Mouse (Mus musculus): ENCODE measurements around the gene Gimap9.

Gene Gimap9

DNA sequence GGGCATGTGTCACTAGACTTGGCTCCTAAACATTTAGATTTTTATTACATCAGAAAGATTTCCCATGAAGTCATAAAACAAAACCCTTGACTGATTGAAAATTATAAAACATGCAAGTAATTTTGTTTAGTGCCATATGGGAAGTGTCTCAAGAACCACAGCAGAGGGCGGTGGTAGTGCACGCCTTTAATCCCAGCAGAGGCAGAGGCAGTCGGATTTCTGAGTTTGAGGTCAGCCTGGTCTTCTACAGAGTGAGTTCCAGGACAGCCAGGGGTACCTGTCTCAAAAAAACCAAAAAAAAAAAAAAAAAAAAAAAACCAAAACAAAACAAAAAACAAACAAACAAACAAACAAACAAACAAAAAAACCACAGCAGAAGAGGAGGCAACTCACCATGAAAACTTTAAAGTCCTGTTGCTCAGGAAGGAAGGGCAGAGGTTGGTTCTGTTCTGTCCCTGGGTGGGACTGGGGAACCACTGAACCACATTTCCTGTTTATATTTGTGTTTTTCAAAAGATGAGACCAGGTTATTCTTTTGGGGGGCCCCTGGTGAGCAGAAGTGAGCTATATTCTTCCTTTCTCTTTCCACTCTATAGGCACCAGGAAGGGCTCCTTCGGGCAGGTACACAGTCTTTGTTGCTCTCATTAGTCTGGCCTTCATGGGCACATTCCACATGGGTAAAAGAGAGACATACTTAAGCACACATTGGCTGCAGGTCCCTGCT lies 21.1 kb downstream of the Gimap9 start:
- peak; percentile 85 for DNase-seq

DNA sequence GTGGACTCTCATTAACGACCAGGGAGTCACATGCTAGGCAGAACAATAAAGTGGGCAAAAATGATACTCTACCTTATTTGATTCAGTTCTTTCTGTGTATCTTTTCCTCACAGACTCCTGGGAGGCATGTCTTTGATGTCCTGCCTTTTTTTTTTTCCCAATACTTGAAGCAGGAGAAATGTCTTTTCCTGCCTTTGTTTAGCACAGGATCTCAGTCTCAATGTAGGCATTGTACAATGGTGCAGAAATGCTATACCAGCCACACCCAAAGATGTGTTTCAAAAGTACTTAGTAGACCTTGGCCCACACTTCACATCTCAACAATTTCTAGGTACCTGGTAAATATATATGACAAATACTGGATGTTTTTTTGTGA lies 21.6 kb downstream of the Gimap9 start:
- DNase-seq: peak; percentile 89

DNA sequence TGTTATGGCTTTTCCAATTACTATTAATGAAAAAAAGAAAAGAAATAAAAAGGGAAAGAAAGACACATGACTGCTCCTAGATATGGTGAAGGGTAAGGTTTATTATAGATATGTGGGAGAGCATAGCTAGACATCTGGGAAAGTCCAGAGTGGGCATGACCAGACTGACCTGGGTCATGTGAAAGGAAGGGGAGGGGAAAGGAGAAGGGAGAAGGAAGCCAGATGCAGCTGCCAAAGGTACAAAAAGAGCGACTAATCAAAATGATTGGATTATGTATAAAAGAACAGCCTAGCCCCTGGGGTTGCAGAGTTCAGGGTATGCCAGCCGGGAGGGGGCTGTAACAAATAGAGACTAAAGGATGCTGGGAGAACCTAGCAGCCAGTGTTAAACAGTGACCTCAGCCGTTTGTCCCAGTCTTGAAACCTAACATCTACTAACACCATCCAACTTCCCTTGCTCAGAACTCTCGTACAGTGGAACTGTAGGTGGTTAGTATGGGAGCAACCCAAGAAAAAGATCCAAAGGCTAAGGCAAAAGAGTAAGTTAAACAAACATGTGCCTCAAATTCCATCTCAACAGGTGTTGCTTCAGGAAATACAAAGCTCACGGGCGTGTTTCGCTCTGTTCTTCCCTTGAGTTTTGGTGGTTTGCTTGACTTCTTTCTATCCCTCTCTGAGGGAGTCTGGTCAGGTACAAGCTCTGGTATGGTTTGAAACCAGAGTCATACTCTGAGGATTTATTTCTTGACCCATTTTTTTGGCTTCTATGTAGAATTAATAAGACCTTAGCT lies 22.3 kb downstream of the Gimap9 start:
- peak; percentile 86 for DNase-seq

DNA sequence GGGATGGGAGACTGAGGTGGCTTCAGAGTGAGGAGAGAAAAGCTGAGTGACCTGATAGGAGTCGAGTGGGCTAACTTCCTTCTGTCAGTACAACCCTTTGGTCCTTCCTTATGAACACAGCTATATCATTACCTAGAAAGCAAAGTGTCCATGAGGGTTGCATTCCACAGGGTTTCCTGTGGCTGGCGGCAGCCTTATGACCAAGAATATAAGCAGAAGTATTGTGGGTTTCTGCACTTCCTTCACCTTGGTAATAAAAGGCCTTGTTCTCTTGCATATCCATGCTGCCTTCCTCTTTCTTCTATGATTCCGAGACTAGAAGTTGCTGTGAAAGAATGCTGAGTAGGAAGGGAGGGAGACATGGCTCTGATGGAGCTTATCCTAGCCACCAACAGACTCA lies 23.0 kb downstream of the Gimap9 start:
- peak; percentile 92 for DNase-seq

DNA sequence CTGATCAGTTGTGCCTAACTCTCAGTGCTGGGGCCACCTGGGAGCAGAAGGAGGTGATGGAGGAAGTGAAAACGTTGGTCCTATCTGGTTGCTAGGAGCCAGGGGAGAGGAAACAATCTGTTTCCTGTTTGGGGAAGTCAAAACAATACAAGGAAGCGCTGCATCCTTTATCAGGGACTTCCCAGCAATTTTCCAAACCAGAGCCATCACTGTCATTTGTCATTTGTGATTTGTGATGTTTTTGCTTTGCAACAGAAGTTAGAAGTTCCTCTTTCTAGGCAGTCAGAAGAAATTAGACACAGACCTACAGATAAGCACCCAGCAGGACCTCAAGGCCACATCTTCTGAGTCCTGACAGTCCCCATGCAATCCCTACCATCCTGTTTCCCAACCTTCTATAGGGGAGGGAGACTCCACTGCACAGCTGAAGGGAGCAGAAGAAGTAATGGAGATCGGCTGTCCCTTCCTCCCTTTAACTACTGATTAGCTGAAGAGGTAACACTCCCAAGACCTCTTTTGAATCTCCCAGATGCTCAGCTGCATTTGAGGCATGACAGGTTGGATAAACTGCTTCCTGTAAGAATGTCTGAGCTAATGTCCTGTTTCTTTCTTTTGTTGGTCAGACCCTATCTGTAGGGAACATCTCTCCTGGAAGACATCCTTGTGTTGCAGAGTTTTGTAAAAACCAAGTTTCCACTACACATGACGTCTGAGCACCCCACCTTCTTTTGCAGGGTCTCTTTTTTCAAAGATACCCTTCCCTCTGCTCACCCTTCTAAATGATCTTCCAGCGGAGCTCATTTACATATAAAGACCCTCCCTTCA lies 24.5 kb downstream of the Gimap9 start:
- peak; percentile 98 for DNase-seq

DNA sequence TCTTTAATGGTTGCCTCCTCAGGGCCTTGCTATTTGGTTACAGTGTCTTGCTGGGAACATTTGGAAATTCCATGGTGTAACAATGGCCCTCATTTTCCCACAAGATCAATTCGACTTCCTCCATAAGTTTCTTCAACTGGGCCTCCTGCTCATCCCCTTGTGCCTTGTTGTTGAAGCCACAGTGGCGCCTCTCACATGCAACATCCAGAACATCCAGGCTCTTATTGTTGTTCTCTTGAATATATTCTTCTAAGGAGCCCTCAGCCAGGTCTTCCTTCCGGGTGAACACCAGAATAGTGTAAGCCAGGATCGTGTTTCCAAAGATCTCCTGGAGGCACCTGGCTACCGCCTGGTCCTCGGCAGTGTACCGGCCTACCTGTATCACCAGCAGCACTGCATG lies 26.2 kb downstream of the Gimap9 start:
- peak; percentile 82 for DNase-seq

DNA sequence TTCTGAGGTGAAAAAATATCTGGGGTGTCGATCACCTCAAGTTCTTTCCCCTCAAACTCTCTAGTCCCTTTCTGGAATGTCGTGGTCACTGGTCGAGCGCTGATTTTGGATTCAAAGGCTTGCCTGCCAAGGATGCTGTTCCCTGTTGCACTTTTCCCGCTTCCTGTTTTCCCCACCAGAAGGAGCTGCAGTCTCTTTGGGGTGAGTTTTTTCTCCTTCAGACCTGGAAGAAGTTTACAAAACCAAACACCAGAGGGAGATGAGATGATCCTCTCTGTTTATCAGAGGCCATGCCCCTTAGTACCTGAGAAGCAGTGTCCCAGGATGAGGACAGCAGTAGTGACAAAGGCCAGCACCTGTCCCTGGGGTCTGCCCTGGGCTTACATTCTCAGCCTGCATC lies 26.7 kb downstream of the Gimap9 start:
- DNase-seq: peak; percentile 89

DNA sequence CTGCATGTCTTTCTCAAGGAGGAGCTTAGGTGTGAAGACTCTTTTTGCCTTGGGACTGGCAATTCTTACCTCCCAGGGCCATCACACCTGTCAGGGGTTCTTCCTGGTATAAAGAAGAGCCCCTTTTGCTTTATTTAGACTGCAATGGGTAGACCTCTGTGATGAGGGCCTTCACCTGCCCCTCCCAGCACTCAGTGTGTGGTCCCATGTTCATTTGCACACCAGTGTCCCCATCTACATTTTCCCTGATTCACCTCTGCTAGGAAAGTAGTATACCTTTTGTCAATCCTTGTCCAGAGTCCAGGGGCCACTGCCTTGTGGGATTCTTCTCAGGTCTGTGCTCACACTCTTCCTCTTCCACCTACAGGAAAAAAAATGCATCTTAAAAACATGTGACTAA lies 28.2 kb downstream of the Gimap9 start:
- peak; percentile 86 for DNase-seq

DNA sequence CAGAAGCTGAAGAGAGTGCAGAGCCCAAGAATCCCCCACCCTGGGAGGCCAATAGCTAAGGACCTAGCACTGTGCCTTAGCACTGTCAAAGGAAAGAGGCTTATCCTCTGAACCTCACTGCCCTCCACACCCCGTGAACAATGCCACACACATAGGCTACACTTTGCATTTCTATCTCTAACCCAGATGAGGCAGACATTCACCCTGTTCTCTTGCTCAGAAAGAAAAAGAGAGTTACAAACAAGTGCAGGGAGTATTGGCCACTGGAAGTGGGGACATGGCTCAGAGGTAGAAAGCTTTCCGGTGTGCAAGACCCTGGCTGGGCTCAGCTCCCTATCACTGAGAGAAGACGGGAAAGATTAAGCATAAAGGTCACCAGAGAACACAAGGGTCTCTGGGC lies 30.2 kb downstream of the Gimap9 start:
- no peak for DNase-seq

DNA sequence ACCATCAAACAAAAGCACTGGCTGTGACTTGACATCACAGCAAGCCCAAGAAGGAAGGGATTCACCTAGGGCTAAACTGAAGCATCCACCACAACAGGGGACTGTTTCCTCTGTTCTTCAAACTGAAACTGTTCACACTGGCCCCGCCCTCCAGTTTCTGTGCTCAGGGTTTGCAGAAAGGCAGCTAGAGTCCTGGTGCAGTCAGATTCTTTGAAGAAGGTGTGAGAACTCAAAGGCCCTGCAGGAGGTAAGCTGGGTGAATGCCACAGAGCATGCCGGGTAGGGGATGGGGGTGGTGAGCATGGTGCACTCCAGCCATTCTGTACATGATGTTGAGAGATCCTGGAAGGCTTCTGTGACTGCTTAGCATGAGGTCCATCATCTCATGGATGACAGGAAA lies 42.5 kb downstream of the Gimap9 start, which contains the start of the genes Gm28053 and Gimap7:
Gene Gm28053, plus strand, starts transcription at position 153 of the 400 bp plus-strand sequence.
Gene Gimap7, plus strand, starts transcription at position 167 of the 400 bp plus-strand sequence.
- DNase-seq: peak; percentile 87

DNA sequence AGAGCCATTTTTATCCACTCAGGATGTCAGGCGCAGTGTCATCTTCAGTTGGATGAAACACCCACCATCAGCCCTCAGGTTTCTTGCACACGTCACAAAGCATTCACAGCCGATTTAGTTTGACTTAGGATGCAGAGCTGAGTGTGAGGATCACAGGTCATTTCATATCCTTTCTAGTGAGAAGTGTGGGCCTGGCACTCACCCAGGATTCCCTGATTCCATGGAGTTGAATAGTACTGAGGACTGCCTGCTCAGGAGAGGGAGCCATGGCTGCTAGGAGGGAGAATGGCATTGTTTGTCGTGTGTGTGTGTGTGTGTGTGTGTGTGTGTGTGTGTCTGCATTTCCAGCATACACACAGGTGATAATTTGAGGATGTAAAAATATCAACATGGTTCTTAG lies 44.4 kb downstream of the Gimap9 start:
- DNase-seq: peak; percentile 22

DNA sequence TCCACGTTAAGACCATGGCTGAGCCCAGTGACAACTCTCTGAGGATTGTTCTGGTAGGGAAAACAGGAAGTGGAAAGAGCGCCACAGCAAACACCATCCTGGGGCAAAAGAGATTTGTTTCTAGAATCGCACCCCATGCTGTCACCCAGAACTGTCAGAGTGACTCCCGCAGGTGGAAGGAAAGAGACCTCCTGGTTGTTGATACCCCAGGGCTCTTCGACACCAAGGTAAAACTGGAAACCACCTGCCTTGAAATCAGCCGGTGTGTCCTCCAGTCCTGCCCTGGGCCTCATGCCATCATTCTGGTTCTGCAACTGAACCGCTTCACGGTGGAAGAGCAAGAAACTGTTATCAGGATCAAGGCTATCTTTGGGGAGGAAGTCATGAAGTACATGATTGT lies 47.5 kb downstream of the Gimap9 start:
- DNase-seq: peak; percentile 76

DNA sequence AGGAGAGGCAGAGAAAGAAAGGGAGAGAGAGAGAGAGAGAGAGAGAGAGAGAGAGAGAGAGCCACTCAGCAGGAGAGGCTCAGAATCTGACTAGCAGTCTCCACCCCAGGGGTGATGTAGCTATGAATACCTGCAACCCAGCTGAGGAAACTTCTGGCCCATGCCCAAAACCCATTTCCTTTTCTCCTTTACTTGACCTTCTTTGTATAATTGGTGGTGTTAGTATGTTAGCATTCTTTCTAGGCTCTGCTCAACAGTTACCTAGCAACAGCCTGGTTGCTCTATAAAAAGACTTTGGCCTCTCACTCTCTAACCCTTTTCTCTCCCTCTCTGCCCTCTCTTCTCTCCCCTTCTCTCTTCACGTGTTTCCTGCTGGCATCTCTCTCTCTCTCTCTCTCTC lies 49.5 kb downstream of the Gimap9 start:
- DNase-seq: peak; percentile 98

DNA sequence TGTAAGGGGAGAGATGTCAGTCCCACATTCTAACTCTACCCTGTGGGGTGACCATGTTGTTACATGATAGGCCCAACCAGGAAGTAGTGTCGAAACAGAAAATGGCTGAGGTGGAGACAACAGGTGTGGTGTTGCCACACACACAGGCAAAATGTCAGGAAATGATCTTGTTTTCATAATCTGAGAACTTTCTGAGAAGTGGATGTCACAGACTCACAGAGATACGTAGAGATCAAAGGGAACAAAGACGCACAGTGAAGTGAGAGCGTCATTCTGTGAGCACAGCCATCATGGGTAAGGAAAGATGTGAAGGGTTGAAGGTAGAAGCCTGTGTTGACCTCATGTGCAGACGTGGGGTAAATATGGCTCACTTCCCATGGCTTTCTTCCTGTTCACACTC lies 51.8 kb downstream of the Gimap9 start:
- peak; percentile 53 for DNase-seq

Data from heart, adult 11 months (tissue).